Mouse (Mus musculus) frontal cortex, postnatal 36 days (tissue): Measurements from ENCODE around the gene Tradd.
"Not testable (repeated sequence)": the region's sequence is repeated elsewhere in the genome, so short reads cannot be mapped to it uniquely, and the experiment has no call there.

Experiments used
- DNase-seq, 2 experiments: peaks; one replicate each; pipeline ENCODE4 v3.0.0; 2022; ENCODE audit warnings: low spot score in 2 of 2

Gene Tradd

DNA sequence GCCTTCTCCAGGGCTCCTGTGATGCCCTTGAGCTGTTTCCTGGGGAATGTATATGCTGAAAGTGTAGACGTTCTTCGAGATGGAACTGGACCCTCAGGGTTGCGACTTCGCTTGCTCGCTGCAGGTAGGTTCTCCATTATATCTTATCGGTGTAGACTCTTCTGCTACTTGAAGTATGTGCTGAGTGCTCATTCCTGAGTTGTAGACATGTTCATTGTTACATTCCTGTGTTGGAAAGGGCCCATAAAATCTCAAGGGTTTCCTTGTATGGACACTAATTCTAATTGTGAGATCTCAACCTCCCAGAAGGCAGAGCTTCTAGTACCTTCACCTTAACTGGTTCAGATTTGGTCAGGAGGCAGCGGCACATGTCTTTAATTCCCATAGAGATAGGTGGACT, 23.4 kb downstream of the Tradd start:
- DNase-seq = no peak

DNA sequence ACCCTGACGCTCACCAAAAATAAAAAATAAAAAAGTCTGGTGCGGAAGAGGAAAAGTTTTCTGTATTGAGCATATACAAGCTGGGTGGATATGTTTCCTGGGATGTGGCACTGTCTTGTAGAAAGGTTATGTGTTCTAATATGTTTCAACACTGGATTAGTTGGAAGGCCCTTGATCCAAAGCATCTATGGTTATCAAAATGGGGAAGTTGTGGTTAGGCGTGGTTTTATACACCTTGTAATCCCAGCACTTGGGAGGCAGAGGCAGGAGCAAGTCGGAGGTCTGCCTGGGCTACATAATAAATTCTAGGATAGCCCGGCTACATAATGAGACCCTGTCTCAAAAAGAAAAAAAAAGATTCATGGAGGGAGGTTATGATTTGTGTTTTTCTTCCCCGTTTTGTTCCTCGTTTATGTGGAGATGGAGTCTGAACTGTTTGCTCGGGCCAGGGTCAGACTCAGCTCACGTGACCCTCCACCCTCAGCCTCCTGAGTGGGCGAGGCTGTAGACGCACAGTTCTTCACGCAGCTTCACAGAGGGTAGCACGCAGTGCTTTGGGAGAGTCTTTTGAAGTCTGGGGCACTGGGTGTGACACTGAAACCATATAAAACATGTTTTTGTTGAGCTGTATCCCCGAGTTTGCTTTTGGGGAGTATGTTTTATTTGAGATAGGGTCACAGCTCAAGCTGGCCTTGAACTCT, 26.8 kb downstream of the Tradd start:
- DNase-seq = no peak

DNA sequence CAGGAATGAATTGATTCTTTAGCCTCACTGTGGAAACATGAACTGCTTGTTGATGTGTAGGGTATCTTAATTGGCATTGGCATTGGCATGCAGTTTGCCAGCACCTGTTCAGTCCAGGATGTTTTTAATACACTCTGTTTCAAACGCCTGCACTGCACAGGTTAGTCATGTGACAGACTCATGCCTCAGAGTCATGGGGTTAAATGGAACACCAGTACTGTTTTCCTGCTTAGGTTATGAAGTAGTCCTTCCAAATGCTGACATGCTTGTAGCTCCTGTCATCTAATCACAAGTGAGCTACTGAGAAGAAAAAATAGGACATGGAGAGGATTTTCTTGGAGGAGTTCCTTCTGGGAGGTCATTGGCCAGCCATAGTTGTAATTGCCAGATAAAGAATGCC, 29.2 kb downstream of the Tradd start:
- no peak for DNase-seq

DNA sequence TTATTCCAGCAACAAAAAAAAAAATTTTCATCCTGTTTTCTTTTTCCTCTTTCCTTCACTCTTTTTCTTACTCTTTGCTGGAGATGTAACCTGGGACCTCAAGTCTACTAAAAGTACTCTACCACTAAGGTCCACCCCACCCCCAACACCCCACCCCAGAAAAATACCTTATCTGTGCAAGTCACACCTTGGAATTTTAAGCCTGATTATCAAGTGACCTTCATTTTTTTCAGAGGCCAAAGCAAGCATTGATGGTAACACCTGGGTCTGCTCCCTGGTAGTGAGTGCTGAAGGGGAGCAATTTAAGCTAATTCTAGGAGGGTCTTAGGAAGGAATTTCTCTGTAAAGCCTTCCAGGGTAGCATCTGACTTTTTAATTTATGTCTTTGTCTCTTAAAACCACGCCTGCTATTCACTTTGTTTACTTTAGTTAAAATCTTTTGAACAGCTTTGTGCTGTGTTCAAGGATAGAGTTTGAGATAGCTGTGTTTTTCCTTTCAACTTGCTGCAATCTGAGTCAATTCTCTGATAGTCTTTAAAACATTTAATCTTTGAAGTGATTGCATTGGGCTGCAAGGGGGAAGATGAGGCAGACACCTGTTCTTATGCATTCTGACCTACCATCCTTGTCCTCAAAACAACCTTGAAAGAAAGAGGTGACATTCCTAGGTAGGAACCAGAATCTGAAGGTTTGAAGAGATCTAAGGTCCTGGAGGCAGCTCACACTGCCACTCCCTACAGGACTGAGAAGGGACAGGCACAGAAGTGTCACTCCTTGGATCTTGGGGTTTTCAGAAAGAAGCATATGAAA, 31.1 kb downstream of the Tradd start:
- DNase-seq = no peak

DNA sequence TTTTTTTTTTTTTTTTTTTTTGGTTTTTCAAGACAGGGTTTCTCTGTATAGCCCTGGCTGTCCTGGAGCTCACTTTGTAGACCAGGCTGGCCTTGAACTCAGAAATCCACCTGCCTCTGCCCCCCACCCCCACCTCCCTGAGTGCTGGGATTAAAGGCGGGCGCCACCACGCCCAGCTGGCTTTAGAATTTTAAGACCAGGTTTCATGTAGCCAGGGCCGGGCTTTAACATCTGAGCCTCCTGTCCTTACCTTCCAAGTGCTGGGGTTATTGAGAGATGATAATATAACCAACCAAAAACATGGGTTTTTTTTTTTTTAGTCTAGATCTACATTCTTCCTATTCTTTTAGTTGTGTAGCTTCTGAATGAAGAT, 32.1 kb downstream of the Tradd start:
- DNase-seq = not testable (repeated sequence)

DNA sequence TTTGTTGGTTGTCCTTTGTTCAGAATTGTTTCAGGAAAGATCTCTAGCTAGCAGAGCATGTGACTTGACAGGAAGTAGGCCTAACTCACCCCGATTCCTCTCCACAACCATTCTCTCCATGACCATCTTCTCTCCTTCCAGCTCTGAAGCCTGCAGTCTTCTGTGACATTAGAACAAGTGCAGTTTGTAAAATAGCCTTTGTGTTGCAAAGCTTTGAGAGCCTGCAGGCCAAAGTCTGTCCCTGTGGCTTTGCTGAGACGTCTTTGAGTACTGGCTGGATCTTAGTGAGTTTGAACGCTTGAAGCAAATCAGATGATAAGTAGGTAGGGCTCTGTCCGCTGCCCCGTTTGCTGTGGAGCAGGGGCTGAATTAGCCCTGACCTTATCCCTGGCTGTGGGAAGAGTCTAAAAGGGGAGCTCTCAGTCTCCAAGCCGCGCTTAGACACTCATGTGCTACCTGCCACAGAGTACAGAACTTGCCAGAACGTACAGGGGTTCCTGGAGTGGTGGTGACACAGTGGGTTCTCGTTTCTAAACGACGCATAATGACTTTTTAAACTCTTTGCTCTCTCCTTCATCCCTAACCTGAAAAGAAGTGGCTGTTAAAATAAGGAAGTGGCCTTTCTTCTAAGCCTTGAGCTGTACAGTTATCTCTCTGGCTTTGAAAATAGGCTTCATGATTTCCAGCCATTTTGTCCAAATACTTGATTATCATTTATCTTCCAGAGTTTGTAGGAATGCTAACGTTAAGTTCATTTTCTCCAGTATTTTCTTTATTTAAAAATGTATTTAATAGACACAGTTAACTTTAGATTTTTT, 32.7 kb downstream of the Tradd start:
- DNase-seq = no peak

DNA sequence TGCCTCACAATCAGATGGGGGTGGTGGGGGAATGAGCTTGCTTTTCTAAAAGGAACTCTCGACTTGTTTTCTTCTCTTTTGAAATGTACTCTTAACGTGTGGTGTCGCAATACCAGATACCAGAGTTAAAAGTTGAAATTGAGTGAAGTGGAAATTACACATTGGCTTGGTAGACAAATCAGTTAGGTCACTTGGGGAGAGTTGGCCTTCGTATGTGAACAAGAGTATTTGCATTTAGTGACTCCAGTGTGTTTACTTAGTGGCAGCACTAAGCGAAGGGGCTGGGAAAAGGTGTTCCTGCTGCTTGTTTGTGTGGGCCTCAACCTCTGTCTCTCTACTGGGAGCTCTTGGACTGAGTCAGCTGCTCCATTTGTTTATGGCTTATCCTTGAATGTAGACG, 38.5 kb downstream of the Tradd start:
- no peak for DNase-seq

DNA sequence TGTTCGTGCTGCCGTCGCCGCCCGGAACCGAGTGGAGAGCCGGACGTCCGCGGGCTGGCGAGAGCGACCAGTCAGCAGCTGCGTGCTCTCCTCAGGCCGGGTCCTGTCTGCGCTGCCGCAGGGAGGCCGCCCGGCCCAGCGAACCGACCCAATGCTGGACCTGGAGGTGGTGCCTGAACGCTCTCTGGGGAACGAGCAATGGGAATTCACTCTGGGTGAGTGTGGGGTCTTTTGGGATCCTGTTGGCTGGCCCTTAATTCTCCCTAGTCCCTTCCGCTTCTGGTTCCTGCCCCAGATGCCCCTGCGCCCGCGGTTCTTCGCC, 39.2 kb downstream of the Tradd start:
- no peak for DNase-seq

DNA sequence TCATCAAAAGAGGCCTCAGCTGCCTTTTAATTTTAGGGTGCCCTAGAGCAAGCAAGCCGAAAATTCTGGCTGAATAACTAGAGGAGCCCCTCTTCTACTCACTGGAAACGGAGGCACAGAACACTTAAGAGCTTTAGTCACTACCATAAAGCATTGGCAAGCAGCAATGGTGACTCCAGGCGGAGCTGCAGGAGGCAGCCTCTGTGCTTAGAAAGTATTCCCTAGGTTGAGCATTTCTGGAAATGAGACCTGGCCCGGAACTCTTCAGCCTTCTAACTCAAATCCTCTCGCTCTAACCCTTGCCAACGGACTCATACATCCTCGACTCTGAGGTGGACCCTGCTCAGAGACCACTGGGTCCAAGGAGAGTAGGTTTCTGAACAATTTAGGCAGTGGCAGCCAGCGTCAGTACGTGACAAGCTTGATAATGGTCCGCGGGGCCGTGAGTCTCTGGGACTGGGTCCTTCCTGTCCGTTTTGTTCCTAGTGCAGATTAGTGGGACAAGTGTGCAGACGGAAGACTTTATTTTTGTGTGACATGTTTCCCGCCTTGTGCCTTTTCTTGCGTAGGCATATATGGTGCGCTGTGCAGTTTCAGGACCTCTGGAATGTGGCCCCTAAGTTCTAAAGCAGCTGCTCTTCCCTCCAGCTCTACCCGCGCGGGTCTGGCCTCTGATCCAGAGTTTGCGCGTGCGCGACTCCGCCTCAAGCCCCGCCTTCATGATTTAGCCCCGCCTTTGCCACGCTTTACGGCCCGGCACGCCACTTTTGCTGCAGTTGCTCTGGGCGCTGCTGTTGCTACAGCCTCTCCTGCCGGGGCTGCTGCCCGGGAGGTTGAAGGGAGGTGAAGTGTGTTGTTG, 39.8 kb downstream of the Tradd start, which contains the start of gene D230025D16Rik:
Gene D230025D16Rik, plus strand, starts transcription at position 733 of the 859 bp plus-strand sequence.
- peak; percentile 94 to 95 for DNase-seq

DNA sequence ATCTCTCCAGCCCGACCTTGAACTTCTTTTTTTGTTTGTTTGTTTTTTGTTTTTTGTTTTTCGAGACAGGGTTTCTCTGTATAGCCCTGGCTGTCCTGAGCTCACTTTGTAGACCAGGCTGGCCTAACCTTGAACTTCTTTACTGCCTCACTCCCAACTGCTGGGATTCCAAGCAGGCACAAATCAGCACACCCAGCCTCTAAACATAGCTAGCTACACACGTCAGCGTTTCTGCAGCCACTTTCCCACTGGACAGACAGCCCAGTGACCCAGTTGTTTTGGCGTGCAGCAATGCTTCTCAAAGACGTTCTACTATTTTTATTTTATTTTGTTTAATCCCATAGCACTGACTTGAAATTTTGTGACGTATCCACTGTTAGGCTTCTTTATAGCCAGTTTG, 40.6 kb downstream of the Tradd start:
- DNase-seq = no peak

DNA sequence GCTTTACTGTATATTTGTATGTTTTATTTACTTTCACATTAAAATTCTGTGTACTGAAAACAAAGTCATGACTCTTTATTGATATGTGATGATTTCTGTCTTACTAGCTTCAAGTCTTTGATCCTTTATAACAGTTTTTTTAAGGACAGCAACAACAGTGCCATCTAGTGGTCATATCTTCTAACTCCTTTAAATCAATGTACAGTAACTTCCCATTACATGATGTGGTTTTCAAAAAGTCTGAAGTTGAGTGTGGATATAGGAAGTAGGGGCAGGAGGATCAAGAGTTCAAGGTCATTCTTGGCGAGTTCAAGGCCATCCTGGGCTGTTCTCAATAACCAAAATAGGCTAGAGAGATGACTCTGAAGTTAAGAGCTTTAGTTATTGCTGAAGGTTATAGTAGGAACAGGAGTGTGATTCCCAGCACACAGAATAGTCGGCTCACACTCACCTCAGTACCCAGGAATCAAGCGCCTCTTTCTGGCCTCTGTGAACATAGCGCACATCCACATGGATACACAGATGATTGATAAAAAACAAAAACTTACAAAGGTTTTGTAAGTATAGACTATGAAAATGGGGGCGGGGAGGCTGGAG, 46.4 kb downstream of the Tradd start:
- no peak for DNase-seq

DNA sequence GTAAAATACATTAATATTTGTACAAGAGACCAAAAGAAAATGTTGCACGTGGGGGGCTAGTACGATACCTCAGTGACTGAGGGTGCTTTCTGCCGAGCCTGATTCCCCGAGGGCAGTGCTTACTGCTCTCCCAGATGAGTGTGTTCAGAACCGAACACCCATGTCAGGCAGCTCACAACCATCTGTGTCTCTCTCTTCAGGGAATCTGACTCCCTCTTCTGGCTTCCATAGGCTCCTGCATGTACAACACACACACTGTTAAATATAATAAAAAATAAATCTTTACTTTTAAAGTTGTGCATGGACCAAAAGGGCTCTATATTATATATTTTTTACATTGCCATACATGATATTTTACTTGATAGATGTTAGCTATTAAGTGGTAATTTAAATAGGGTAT, 50.3 kb downstream of the Tradd start:
- DNase-seq = no peak

DNA sequence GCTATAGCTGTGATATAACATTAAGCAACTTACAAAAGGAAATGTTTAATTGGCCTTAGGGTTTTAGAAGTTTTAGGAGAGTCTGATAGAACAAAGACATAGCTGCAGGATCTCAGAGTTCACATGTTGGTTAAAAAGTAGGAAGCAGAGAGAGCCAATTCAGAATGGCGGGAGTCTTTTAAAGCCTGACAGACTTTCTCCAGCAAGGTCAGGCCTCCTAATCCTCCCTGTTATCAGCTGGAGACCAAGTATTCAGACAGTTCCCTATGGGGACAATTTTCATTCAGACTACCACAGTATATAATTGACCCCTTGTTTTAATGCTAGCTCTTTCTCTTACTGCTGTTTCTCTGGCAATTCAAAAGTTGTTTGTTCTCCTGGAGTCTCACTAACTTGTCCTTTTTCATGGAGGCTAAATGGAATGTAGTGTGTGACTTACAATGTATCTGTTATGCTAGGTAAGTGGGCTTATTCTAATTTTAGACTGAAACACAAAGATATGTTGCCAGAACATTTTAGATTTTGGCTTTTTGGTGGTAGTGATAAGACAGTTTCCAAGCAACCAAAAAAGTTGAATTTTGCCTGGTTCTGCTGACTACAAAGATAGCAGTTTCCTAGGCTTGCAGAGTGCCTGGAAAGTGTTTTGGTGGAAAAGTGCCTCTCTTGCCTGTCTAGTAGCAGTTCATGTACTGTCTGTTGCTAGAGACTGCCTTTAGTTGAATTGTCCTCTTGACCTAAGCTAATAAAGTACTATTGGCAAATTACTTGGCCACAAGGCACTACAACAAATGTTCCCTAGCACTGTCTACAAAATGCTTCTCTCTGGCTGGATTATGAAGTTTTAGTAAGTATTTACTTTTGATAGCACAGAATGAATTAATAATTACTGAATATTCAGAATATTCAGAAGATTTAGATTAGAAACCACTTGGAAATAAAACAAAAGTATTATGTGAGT, 55.0 kb downstream of the Tradd start:
- DNase-seq = no peak
